Mouse (Mus musculus) MEL (cell line): ENCODE results near the gene Oxsm. TPM values are rescaled to one million over a fixed set of nuclear protein-coding genes. Genes with fewer than 3 reads are reported as not detected.

Experiments used
- DNase-seq: peaks from one replicate; pipeline ENCODE4 v3.0.0; 2011; ENCODE audit warnings: low read depth, low spot score
- H3K27ac ChIP-seq: 2 replicates; pipeline ENCODE4 v1.5.1; 2012; ENCODE audit warnings: low read depth, mild to moderate bottlenecking, control low read depth, low read length, moderate library complexity; ENCODE audit not compliant: control insufficient read depth
- H3K27me3 ChIP-seq, 2 experiments: fragments of 150-350 bp in 1 of 2; sonication (generic) in 1 of 2; 2 replicates each; pipeline ENCODE4 v1.6.1; 2012; ENCODE audit warnings: low read length in 2 of 2, mild to moderate bottlenecking in 2 of 2, improper control_type of control experiment in 1 of 2, moderate library complexity in 1 of 2; ENCODE audit not compliant: insufficient read depth in 2 of 2, control insufficient read depth in 1 of 2
- H3K36me3 ChIP-seq, 2 experiments: 2 replicates each; pipeline ENCODE4 v1.6.1; 2012 to 2014; ENCODE audit warnings: low read length in 2 of 2, improper control_type of control experiment in 1 of 2, inconsistent platforms in 1 of 2, mild to moderate bottlenecking in 1 of 2; ENCODE audit not compliant: insufficient read depth in 2 of 2, control insufficient read depth in 1 of 2
- H3K4me1 ChIP-seq, 2 experiments: fragments of 150-350 bp in 1 of 2; sonication (generic) in 1 of 2; 2 replicates each; pipeline ENCODE4 v1.6.1; 2012; ENCODE audit warnings: low read length in 2 of 2, improper control_type of control experiment in 1 of 2, mild to moderate bottlenecking in 1 of 2; ENCODE audit not compliant: insufficient read depth in 2 of 2, control insufficient read depth in 1 of 2
- H3K4me3 ChIP-seq, 2 experiments: fragments of 150-350 bp in 1 of 2; sonication (generic) in 1 of 2; 2 replicates each; pipeline ENCODE4 v1.5.1; 2012; ENCODE audit warnings: low read depth in 2 of 2, low read length in 2 of 2, mild to moderate bottlenecking in 2 of 2, moderate library complexity in 2 of 2, control low read depth in 1 of 2, improper control_type of control experiment in 1 of 2; ENCODE audit not compliant: control insufficient read depth in 1 of 2, insufficient read depth in 1 of 2
- H3K79me2 ChIP-seq: 2 replicates; pipeline ENCODE4 v1.6.1; 2012; ENCODE audit warnings: mild to moderate bottlenecking, low read length, moderate library complexity; ENCODE audit not compliant: control insufficient read depth, poor library complexity, insufficient read depth
- H3K9ac ChIP-seq: 2 replicates; pipeline ENCODE4 v1.6.1; 2012; ENCODE audit warnings: low read depth, mild to moderate bottlenecking, control low read depth, low read length, moderate library complexity; ENCODE audit not compliant: control insufficient read depth, poor library complexity, severe bottlenecking
- H3K9me3 ChIP-seq: fragments of 150-350 bp; sonication (generic); replicated peaks from 2 replicates; pipeline ENCODE4 v1.6.1; 2012; ENCODE audit warnings: mild to moderate bottlenecking, low read length, improper control_type of control experiment, moderate library complexity; ENCODE audit not compliant: insufficient read depth
- BHLHE40 ChIP-seq: IDR thresholded peaks from 2 replicates; pipeline ENCODE4 v1.6.1; 2012; ENCODE audit warnings: low read depth, mild to moderate bottlenecking, inconsistent platforms, low read length, improper control_type of control experiment, borderline replicate concordance
- CHD1 ChIP-seq: IDR thresholded peaks from 2 replicates; pipeline ENCODE4 v1.6.1; 2012; ENCODE audit warnings: low read depth, mild to moderate bottlenecking, inconsistent platforms, low read length, improper control_type of control experiment
- CHD2 ChIP-seq: IDR thresholded peaks from 2 replicates; pipeline ENCODE4 v1.6.1; 2011; ENCODE audit warnings: low read length, improper control_type of control experiment
- ELF1 ChIP-seq: IDR thresholded peaks from 2 replicates; pipeline ENCODE4 v1.6.1; 2014; ENCODE audit warnings: low read depth, mild to moderate bottlenecking, inconsistent platforms, low read length, improper control_type of control experiment, moderate library complexity
- EP300 ChIP-seq, 2 experiments: IDR thresholded peaks; 2 replicates each; pipeline ENCODE4 v1.6.1; 2011; ENCODE audit warnings: improper control_type of control experiment in 2 of 2, low read length in 2 of 2, low read depth in 1 of 2, mild to moderate bottlenecking in 1 of 2
- ETS1 ChIP-seq: IDR thresholded peaks from 2 replicates; pipeline ENCODE4 v1.6.1; 2012; ENCODE audit warnings: low read depth, mild to moderate bottlenecking, inconsistent platforms, low read length, improper control_type of control experiment, moderate library complexity
- GABPA ChIP-seq: IDR thresholded peaks from 2 replicates; pipeline ENCODE4 v1.6.1; 2012; ENCODE audit warnings: low read depth, mild to moderate bottlenecking, inconsistent platforms, low read length, improper control_type of control experiment, moderate library complexity
- GATA1 ChIP-seq: IDR thresholded peaks from 2 replicates; pipeline ENCODE4 v1.6.1; 2011; ENCODE audit warnings: low read depth, low read length, improper control_type of control experiment
- JUND ChIP-seq: IDR thresholded peaks from 2 replicates; pipeline ENCODE4 v1.6.1; 2011; ENCODE audit warnings: low read depth, mild to moderate bottlenecking, improper control_type of control experiment, low read length
- KAT2A ChIP-seq: conservative IDR thresholded peaks from 2 replicates; pipeline ENCODE4 v1.6.1; 2012; ENCODE audit warnings: low read depth, low read length, improper control_type of control experiment, inconsistent platforms
- MEF2A ChIP-seq: IDR thresholded peaks from 2 replicates; pipeline ENCODE4 v1.6.1; 2014; ENCODE audit warnings: low read depth, mild to moderate bottlenecking, inconsistent platforms, low read length, improper control_type of control experiment; ENCODE audit not compliant: poor library complexity, insufficient replicate concordance, severe bottlenecking; ENCODE audit errors: extremely low read depth
- MYB ChIP-seq: IDR thresholded peaks from 2 replicates; pipeline ENCODE4 v1.6.1; 2011; ENCODE audit warnings: mild to moderate bottlenecking, low read depth, low read length, improper control_type of control experiment
- MYC ChIP-seq: IDR thresholded peaks from 2 replicates; pipeline ENCODE4 v1.6.1; 2011; ENCODE audit warnings: low read depth, mild to moderate bottlenecking, low read length, improper control_type of control experiment, moderate library complexity
- NRF1 ChIP-seq: IDR thresholded peaks from 2 replicates; pipeline ENCODE4 v1.6.1; 2014; ENCODE audit warnings: low read depth, mild to moderate bottlenecking, inconsistent platforms, low read length, improper control_type of control experiment, moderate library complexity; ENCODE audit not compliant: poor library complexity, insufficient read depth, severe bottlenecking
- POLR2A ChIP-seq, 2 experiments: IDR thresholded peaks; 2 replicates each; pipeline ENCODE4 v1.6.1; 2011 to 2012; ENCODE audit warnings: low read length in 2 of 2, mild to moderate bottlenecking in 2 of 2, control low read depth in 1 of 2, improper control_type of control experiment in 1 of 2, low read depth in 1 of 2, moderate library complexity in 1 of 2; ENCODE audit not compliant: control insufficient read depth in 1 of 2, insufficient read depth in 1 of 2, poor library complexity in 1 of 2
- POLR2AphosphoS2 ChIP-seq: IDR thresholded peaks from 2 replicates; pipeline ENCODE4 v1.6.1; 2011; ENCODE audit warnings: low read length, improper control_type of control experiment
- POLR2AphosphoS5 ChIP-seq: IDR thresholded peaks from 2 replicates; pipeline ENCODE4 v1.6.1; 2012; ENCODE audit warnings: low read depth, borderline replicate concordance, mild to moderate bottlenecking, inconsistent platforms, low read length, moderate library complexity, mixed read lengths
- RAD21 ChIP-seq: IDR thresholded peaks from 2 replicates; pipeline ENCODE4 v1.6.1; 2011; ENCODE audit warnings: mild to moderate bottlenecking, low read depth, low read length, improper control_type of control experiment
- RCOR1 ChIP-seq: IDR thresholded peaks from 2 replicates; pipeline ENCODE4 v1.6.1; 2012; ENCODE audit warnings: low read depth, mild to moderate bottlenecking, inconsistent platforms, low read length, improper control_type of control experiment
- UBTF ChIP-seq: IDR thresholded peaks from 2 replicates; pipeline ENCODE4 v1.6.1; 2012; ENCODE audit warnings: low read depth, mild to moderate bottlenecking, inconsistent platforms, low read length, improper control_type of control experiment, moderate library complexity, borderline replicate concordance; ENCODE audit not compliant: insufficient read depth
- USF2 ChIP-seq, 2 experiments: IDR thresholded peaks; 2 replicates each; pipeline ENCODE4 v1.6.1; 2011 to 2012; ENCODE audit warnings: improper control_type of control experiment in 2 of 2, low read length in 2 of 2, borderline replicate concordance in 1 of 2, inconsistent platforms in 1 of 2, low read depth in 1 of 2, mild to moderate bottlenecking in 1 of 2; ENCODE audit not compliant: insufficient read depth in 1 of 2
- ZC3H11A ChIP-seq: IDR thresholded peaks from 2 replicates; pipeline ENCODE4 v1.6.1; 2012; ENCODE audit warnings: low read depth, mild to moderate bottlenecking, inconsistent platforms, low read length, improper control_type of control experiment
- ZKSCAN1 ChIP-seq: IDR thresholded peaks from 2 replicates; pipeline ENCODE4 v1.6.1; 2012; ENCODE audit warnings: low read depth, mild to moderate bottlenecking, inconsistent platforms, low read length, improper control_type of control experiment, moderate library complexity
- polyA plus RNA-seq, 2 experiments: library from polyadenylated mRNA; stranded (reverse) in 1 of 2; unstranded in 1 of 2; fragments of >175 nt in 1 of 2; fragments of >200 nt in 1 of 2; gene quantifications; 2 replicates each; pipeline versions ENCODE4 v1.2.1 to v1.2.4; 2012; ENCODE audit warnings: low replicate concordance in 2 of 2, low read depth in 1 of 2; ENCODE audit not compliant: insufficient read length in 2 of 2, insufficient read depth in 1 of 2, missing spikeins in 1 of 2
- total RNA-seq: library from RNA; depleted of rRNA; stranded (reverse); fragments of 300-350 nt; gene quantifications from 2 replicates; pipeline ENCODE4 v1.2.3, GENCODE M21; 2012

Gene Oxsm
- total and polyA plus RNA-seq, 3 experiments: 5.4 to 8.9 TPM; not detected in 1

GRCm38 (mm10) chr14:16256209-16256608, 6.6 kb upstream of the Oxsm start (continued):
- TF ChIP-seq USF2 (IDR thresholded peaks at IDR 0.05; ENCODE audit: borderline replicate concordance in 1 of 2, insufficient read depth in 1 of 2, low read depth in 1 of 2, low read length in 2 of 2) (no peak), POLR2A (IDR thresholded peaks at IDR 0.05; ENCODE audit: control insufficient read depth in 1 of 2, insufficient read depth in 1 of 2, low read depth in 1 of 2, low read length in 2 of 2, poor library complexity in 1 of 2) (no peak), MEF2A (no peak), EP300 (IDR thresholded peaks at IDR 0.05; ENCODE audit: low read depth in 1 of 2, low read length in 2 of 2) (peak; percentile 49 to 57), GABPA (no peak), POLR2AphosphoS2 (no peak), CHD2 (no peak), MYC (no peak), CHD1 (no peak)
- TF ChIP-seq, all 39 proteins: peak for 5

- Histone ChIP-seq H3K27ac (peak overlapping the region; percentile 88), H3K4me1 (peaks cover 3 to 9% of the 10 kb centered on the region in 2 experiments), H3K27me3 (no peaks in the 10 kb centered on the region), H3K79me2 (peaks cover 2% of the 10 kb centered on the region; the same call in 1 of the 2 replicates), H3K4me3 (no peak overlapping the region)
- TF ChIP-seq MYC (no peak), USF2 (IDR thresholded peaks at IDR 0.05; ENCODE audit: borderline replicate concordance in 1 of 2, insufficient read depth in 1 of 2, low read depth in 1 of 2, low read length in 2 of 2) (no peak), MYB (no peak), BHLHE40 (no peak), POLR2AphosphoS2 (no peak), ELF1 (no peak), POLR2AphosphoS5 (no peak), GATA1 (no peak; the same call in 1 of the 2 replicates), NRF1 (no peak), ZKSCAN1 (no peak), UBTF (no peak), RCOR1 (no peak), POLR2A (IDR thresholded peaks at IDR 0.05; ENCODE audit: control insufficient read depth in 1 of 2, insufficient read depth in 1 of 2, low read depth in 1 of 2, low read length in 2 of 2, poor library complexity in 1 of 2) (no peak), JUND (no peak), RAD21 (no peak), KAT2A (no peak), MEF2A (no peak), ZC3H11A (no peak), CHD1 (no peak), ETS1 (no peak)
- TF ChIP-seq, all 39 proteins: peak for 0
- Histone ChIP-seq H3K9me3 (no peaks in the 10 kb centered on the region), H3K9ac (no peak overlapping the region), H3K36me3 (peaks cover 0 to 36% of the 10 kb centered on the region in 2 experiments; a peak in 2 of 4 replicates)
- no peak for DNase-seq
Measured at GRCm38 (mm10) chr14:16255745-16256144, 6.1 kb upstream of the Oxsm start.
